Mouse (Mus musculus) small intestine, adult 2 months (tissue): ENCODE data around the gene Vmn1r220. TPM values are rescaled to one million over a fixed set of nuclear protein-coding genes. Genes with fewer than 3 reads are reported as not detected.
"Not testable (repeated sequence)": the region's sequence is repeated elsewhere in the genome, so short reads cannot be mapped to it uniquely, and the experiment has no call there.

ENCODE experiments used
- H3K27ac ChIP-seq: fragments of 200-500 bp; 2 replicates; pipeline ENCODE4 v1.5.1; 2012; ENCODE audit warnings: low read depth, low read length, control low read depth, inconsistent platforms; ENCODE audit not compliant: insufficient read depth
- H3K27me3 ChIP-seq: fragments of 200-500 bp; 2 replicates; pipeline ENCODE4 v1.6.1; 2012; ENCODE audit warnings: mild to moderate bottlenecking, moderate library complexity, low read length, inconsistent platforms; ENCODE audit not compliant: control insufficient read depth, insufficient read depth
- H3K36me3 ChIP-seq: fragments of 200-500 bp; 2 replicates; pipeline ENCODE4 v1.6.1; 2012; ENCODE audit warnings: mild to moderate bottlenecking, low read length, control low read depth, inconsistent platforms; ENCODE audit not compliant: control insufficient read depth, insufficient read depth
- H3K4me1 ChIP-seq: fragments of 200-500 bp; 2 replicates; pipeline ENCODE4 v1.6.1; 2012; ENCODE audit warnings: low read length, inconsistent platforms, mixed read lengths; ENCODE audit not compliant: control insufficient read depth, insufficient read depth, insufficient read length
- H3K4me3 ChIP-seq: fragments of 200-500 bp; 2 replicates; pipeline ENCODE4 v1.5.1; 2012; ENCODE audit warnings: low read depth, mild to moderate bottlenecking, control low read depth, inconsistent platforms, low read length, moderate library complexity
- CTCF ChIP-seq: fragments of 200-500 bp; IDR thresholded peaks from 2 replicates; pipeline ENCODE4 v1.5.1; 2012; ENCODE audit warnings: low read depth, mild to moderate bottlenecking, control low read depth, inconsistent platforms, low read length, moderate library complexity, mixed read lengths; ENCODE audit not compliant: insufficient replicate concordance, insufficient read length; ENCODE audit errors: extremely low read depth
- POLR2A ChIP-seq: fragments of 200-500 bp; IDR thresholded peaks from 2 replicates; pipeline ENCODE4 v1.6.1; 2012; ENCODE audit warnings: low read depth, mild to moderate bottlenecking, control low read depth, inconsistent platforms, low read length, moderate library complexity
- WGBS: fragments of 180-500 bp; shearing (Covaris S2); methylation state at CpG from one replicate; pipeline ENCODE4 v1.1.7; 2018; 5-methylcytosine and 5-hydroxymethylcytosine counted together
- polyA plus RNA-seq: library from polyadenylated mRNA; depleted of rRNA; stranded (reverse); fragments of >200 nt; gene quantifications from 2 replicates; pipeline ENCODE4 v1.2.3, GENCODE M21; 2012; rRNA removed

Gene Vmn1r220
- polyA plus RNA-seq: not detected in 2 replicates

- TF ChIP-seq CTCF (no peak), POLR2A (no peak)
- 86% methylated on average over 2 of the region's 2 CpGs for WGBS
- no peak within 1 kb of the TSS for H3K4me3 ChIP-seq
- no peaks in the 10 kb centered on the region for H3K4me1 ChIP-seq
- H3K36me3 ChIP-seq: no peaks in the 10 kb centered on the region
- H3K27ac ChIP-seq: no peak within 1 kb of the TSS
- H3K27me3 ChIP-seq: no peaks in the 10 kb centered on the region
Observed at GRCm38 (mm10) chr13:23187875-23188274, at the start of gene Vmn1r220. Gene Vmn1r220, minus strand, starts transcription at chr13:23187975.

- not testable (repeated sequence) for H3K27ac ChIP-seq, H3K4me1 ChIP-seq, H3K27me3 ChIP-seq, H3K36me3 ChIP-seq, H3K4me3 ChIP-seq
Observed at GRCm38 (mm10) chr13:23235847-23236246, 48.1 kb upstream of the Vmn1r220 start, which contains the start of gene Vmn1r222. Gene Vmn1r222, minus strand, starts transcription at chr13:23235947.

GRCm38 (mm10) chr13:23213827-23214226 is 26.1 kb upstream of the Vmn1r220 start, which contains the start of gene Vmn1r221:
Gene Vmn1r221, plus strand, starts transcription at chr13:23214127.
- WGBS: 73% methylated on average over 2 of the region's 2 CpGs
- not testable (repeated sequence) for H3K36me3 ChIP-seq, H3K4me1 ChIP-seq, H3K27me3 ChIP-seq, H3K27ac ChIP-seq, H3K4me3 ChIP-seq

GRCm38 (mm10) chr13:23203885-23204284 is 16.1 kb upstream of the Vmn1r220 start:
- H3K4me3 ChIP-seq, H3K27ac ChIP-seq, H3K27me3 ChIP-seq, H3K36me3 ChIP-seq, H3K4me1 ChIP-seq: not testable (repeated sequence)
- WGBS: 62% methylated on average over 1 of the region's 1 CpGs

GRCm38 (mm10) chr13:23166471-23166870 is 21.3 kb downstream of the Vmn1r220 start:
- not testable (repeated sequence) for H3K4me3 ChIP-seq, H3K27me3 ChIP-seq, H3K4me1 ChIP-seq, H3K36me3 ChIP-seq, H3K27ac ChIP-seq
- WGBS: 85% methylated on average over 4 of the region's 4 CpGs

GRCm38 (mm10) chr13:23159012-23159411 is 28.8 kb downstream of the Vmn1r220 start, which contains the start of gene Vmn1r219:
Gene Vmn1r219, plus strand, starts transcription at chr13:23159312.
- Histone ChIP-seq H3K36me3 (no peaks in the 10 kb centered on the region), H3K4me3 (no peak within 1 kb of the TSS), H3K27ac (no peak within 1 kb of the TSS), H3K27me3 (no peaks in the 10 kb centered on the region), H3K4me1 (no peaks in the 10 kb centered on the region)
- TF ChIP-seq POLR2A (no peak), CTCF (no peak)
- WGBS: 77% methylated on average over 4 of the region's 4 CpGs

- H3K27me3 ChIP-seq: no peaks in the 10 kb centered on the region
- TF ChIP-seq CTCF: no peak
- TF ChIP-seq POLR2A: no peak
- 68% methylated on average over 3 of the region's 3 CpGs for WGBS
- no peak overlapping the region for H3K27ac ChIP-seq
- H3K4me3 ChIP-seq: no peak overlapping the region
- H3K4me1 ChIP-seq: no peaks in the 10 kb centered on the region
- H3K36me3 ChIP-seq: no peaks in the 10 kb centered on the region
Observed at GRCm38 (mm10) chr13:23157848-23158247, 29.9 kb downstream of the Vmn1r220 start.

GRCm38 (mm10) chr13:23138880-23139279 is 48.9 kb downstream of the Vmn1r220 start:
- TF ChIP-seq CTCF (no peak), POLR2A (no peak)
- 86% methylated on average over 2 of the region's 2 CpGs for WGBS
- H3K4me1 ChIP-seq: no peaks in the 10 kb centered on the region
- H3K27me3 ChIP-seq: no peaks in the 10 kb centered on the region
- no peak overlapping the region for H3K4me3 ChIP-seq
- H3K27ac ChIP-seq: no peak overlapping the region
- no peaks in the 10 kb centered on the region for H3K36me3 ChIP-seq
